ENCODE assay signal across 19 mouse cellular contexts in the genomic region with DNA sequence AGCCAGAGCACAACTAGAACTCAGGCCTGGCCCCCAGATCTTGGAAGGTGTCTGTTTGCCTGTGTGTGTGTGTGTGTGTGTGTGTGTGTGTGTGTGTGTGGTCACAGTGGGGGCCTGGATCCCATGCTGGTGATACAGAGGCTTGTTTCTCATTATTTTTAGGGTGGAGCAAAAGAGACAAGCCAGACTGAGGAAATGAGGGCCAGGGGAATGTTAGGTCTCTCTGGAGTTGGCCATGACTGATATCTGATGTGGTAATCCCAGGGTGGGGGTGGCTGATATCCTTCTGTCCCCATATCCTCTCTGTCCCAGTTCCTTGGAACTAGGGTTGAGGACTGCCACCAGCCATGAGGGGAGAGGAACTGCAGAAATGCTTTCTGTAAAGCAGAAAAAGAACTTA. TPM values are rescaled to one million over a fixed set of nuclear protein-coding genes. Genes with fewer than 3 reads are reported as not detected.
"Had no signal": no experiment of that assay in that cellular context is flagged by ENCODE, and none has a peak within 500 bp of the region (broad histone marks: within the 10 kb centered on the region; RNA-seq: fewer than 3 reads in every experiment).

No protein-coding gene starts in this region.

- H3K9ac ChIP-seq: limb, embryonic 12.5 days; liver, embryonic 14.5 days; stomach, embryonic 15.5 days had no signal

- H3K4me2 ChIP-seq: limb, embryonic 12.5 days; stomach, embryonic 15.5 days had no signal

- H3K4me3 ChIP-seq: limb, embryonic 12.5 days; midbrain, embryonic 10.5 days; myocyte; stomach, embryonic 15.5 days had no signal

- H3K27ac ChIP-seq: kidney, postnatal 0 days; limb, embryonic 12.5 days; liver, embryonic 14.5 days; midbrain, embryonic 10.5 days; stomach, embryonic 15.5 days had no signal

- H3K27me3 ChIP-seq: stomach, embryonic 15.5 days had no signal

- H3K9me3 ChIP-seq: limb, embryonic 12.5 days; midbrain, embryonic 10.5 days; stomach, embryonic 15.5 days had no signal

- DNase-seq: kidney, postnatal 36 days; layer of hippocampus, adult 9-11 months; layer of hippocampus, postnatal 36 days; lung, adult 18-20 months; midbrain, embryonic 14.5 days; retina, postnatal 1 day; right cerebral cortex, postnatal 4 days; thymus, adult 2 months; thymus, postnatal 25 days had no signal

RNA-seq across cellular contexts. Expression of a gene that starts 6.7 kb away (rescaled TPM):
- polyA plus RNA-seq: urinary bladder, adult 2 months had no signal

RNA-seq across cellular contexts. Expression of a gene that starts 58.9 kb away (rescaled TPM):
- total RNA-seq: layer of hippocampus, adult 18-20 months; left cerebral cortex, adult 8-10 months; left cerebral cortex, postnatal 25 days had no signal
